Mouse (Mus musculus) limb, embryonic 13.5 days (tissue): ENCODE data around the gene Slc10a2. TPM values are rescaled to one million over a fixed set of nuclear protein-coding genes. Genes with fewer than 3 reads are reported as not detected.
"Not testable (repeated sequence)": the region's sequence is repeated elsewhere in the genome, so short reads cannot be mapped to it uniquely, and the experiment has no call there.

Experiments used
- ATAC-seq: fragments of 200-750 bp; cut with Nextera tagmentation; 2 replicates; pipeline ENCODE4 v1.8.0; 2017; ENCODE audit warnings: low read depth, moderate number of reproducible peaks, moderate TSS enrichment; ENCODE audit not compliant: low FRiP score
- H3K27ac ChIP-seq: fragments of 300-500 bp; sonication (generic); 2 replicates; pipeline ENCODE4 v1.5.1; 2015; ENCODE audit warnings: inconsistent platforms, mild to moderate bottlenecking, moderate library complexity
- H3K27me3 ChIP-seq: fragments of 300-500 bp; sonication (generic); 2 replicates; pipeline ENCODE4 v1.6.1; 2015; ENCODE audit warnings: mild to moderate bottlenecking, inconsistent platforms
- H3K36me3 ChIP-seq: fragments of 300-500 bp; sonication (generic); 2 replicates; pipeline ENCODE4 v1.6.1; 2015; ENCODE audit warnings: inconsistent platforms, mild to moderate bottlenecking, moderate library complexity
- H3K4me1 ChIP-seq: fragments of 300-500 bp; sonication (generic); 2 replicates; pipeline ENCODE4 v1.6.1; 2015; ENCODE audit warnings: inconsistent platforms
- H3K4me2 ChIP-seq: fragments of 300-500 bp; sonication (generic); replicated peaks from 2 replicates; pipeline ENCODE4 v1.6.1; 2015; ENCODE audit warnings: inconsistent platforms, mild to moderate bottlenecking, moderate library complexity
- H3K4me3 ChIP-seq: fragments of 300-500 bp; sonication (generic); 2 replicates; pipeline ENCODE4 v1.5.1; 2015; ENCODE audit warnings: moderate library complexity, mild to moderate bottlenecking, inconsistent platforms
- H3K9ac ChIP-seq: fragments of 300-500 bp; sonication (generic); 2 replicates; pipeline ENCODE4 v1.6.1; 2015; ENCODE audit warnings: mild to moderate bottlenecking, inconsistent platforms
- H3K9me3 ChIP-seq: fragments of 300-500 bp; sonication (generic); 2 replicates; pipeline ENCODE4 v1.6.1; 2016; ENCODE audit warnings: inconsistent platforms
- whole genome bisulfite sequencing: fragments of 180-500 bp; shearing (Covaris S2); methylation state at CpG from one replicate; pipeline ENCODE4 v1.1.7; 2015; 5-methylcytosine and 5-hydroxymethylcytosine counted together
- polyA plus RNA-seq: library from polyadenylated mRNA; unstranded; fragments of >200 nt; fragmentation: Nextera tagmentation; extraction: Ambion mirVana; gene quantifications from 2 replicates; pipeline ENCODE4 v1.2.1, GENCODE M21; 2015

The Slc10a2 gene
- polyA plus RNA-seq = not detected in 2 replicates

GRCm38 (mm10) chr8:5105186-5105585 is at the start of gene Slc10a2:
Slc10a2 (minus strand) TSS chr8:5105351.
- H3K4me2 ChIP-seq = no peak within 1 kb of the TSS
- H3K9me3 ChIP-seq = no peaks in the 10 kb centered on the region
- no peaks in the 10 kb centered on the region for H3K36me3 ChIP-seq
- no peak within 1 kb of the TSS for H3K4me3 ChIP-seq
- H3K27me3 ChIP-seq = no peaks in the 10 kb centered on the region
- WGBS = 28% methylated on average over 5 of the region's 5 CpGs
- ATAC-seq = no peak
- H3K27ac ChIP-seq = no peak within 1 kb of the TSS
- H3K9ac ChIP-seq = no peak within 1 kb of the TSS
- H3K4me1 ChIP-seq = no peaks in the 10 kb centered on the region

- Histone ChIP-seq H3K4me1 (no peaks in the 10 kb centered on the region), H3K27me3 (no peaks in the 10 kb centered on the region), H3K4me3 (no peak overlapping the region), H3K9me3 (no peaks in the 10 kb centered on the region), H3K36me3 (no peaks in the 10 kb centered on the region), H3K9ac (no peak overlapping the region), H3K4me2 (no peak overlapping the region), H3K27ac (no peak overlapping the region)
- WGBS = 81% methylated on average over 2 of the region's 2 CpGs
- ATAC-seq = no peak
Observed at GRCm38 (mm10) chr8:5129322-5129829, 24.2 kb upstream of the Slc10a2 start.

- H3K36me3 ChIP-seq = no peaks in the 10 kb centered on the region
- ATAC-seq = no peak
- no peak overlapping the region for H3K4me2 ChIP-seq
- H3K9me3 ChIP-seq = no peaks in the 10 kb centered on the region
- H3K27me3 ChIP-seq = no peaks in the 10 kb centered on the region
- H3K4me3 ChIP-seq = no peak overlapping the region
- WGBS = 57% methylated on average over 5 of the region's 5 CpGs
- no peak overlapping the region for H3K9ac ChIP-seq
- H3K27ac ChIP-seq = no peak overlapping the region
- H3K4me1 ChIP-seq = no peaks in the 10 kb centered on the region
Observed at GRCm38 (mm10) chr8:5106855-5107254, 1.7 kb upstream of the Slc10a2 start.

GRCm38 (mm10) chr8:5095392-5095791 is 9.8 kb downstream of the Slc10a2 start:
- ATAC-seq = no peak
- H3K4me2 ChIP-seq = no peak overlapping the region
- 88% methylated on average over 4 of the region's 4 CpGs for WGBS
- no peaks in the 10 kb centered on the region for H3K36me3 ChIP-seq
- no peaks in the 10 kb centered on the region for H3K9me3 ChIP-seq
- no peaks in the 10 kb centered on the region for H3K27me3 ChIP-seq
- H3K9ac ChIP-seq = no peak overlapping the region
- H3K27ac ChIP-seq = no peak overlapping the region
- no peaks in the 10 kb centered on the region for H3K4me1 ChIP-seq
- no peak overlapping the region for H3K4me3 ChIP-seq

- not testable (repeated sequence) for H3K9ac ChIP-seq, H3K27me3 ChIP-seq, H3K4me2 ChIP-seq, H3K4me1 ChIP-seq, H3K9me3 ChIP-seq, H3K27ac ChIP-seq, H3K4me3 ChIP-seq, H3K36me3 ChIP-seq, ATAC-seq
Observed at GRCm38 (mm10) chr8:5093991-5094390, 11.2 kb downstream of the Slc10a2 start.

- H3K9ac ChIP-seq = no peak overlapping the region
- 88% methylated on average over 3 of the region's 3 CpGs for WGBS
- H3K36me3 ChIP-seq = no peaks in the 10 kb centered on the region
- H3K27me3 ChIP-seq = no peaks in the 10 kb centered on the region
- no peak overlapping the region for H3K4me2 ChIP-seq
- ATAC-seq = no peak
- no peaks in the 10 kb centered on the region for H3K9me3 ChIP-seq
- no peak overlapping the region for H3K27ac ChIP-seq
- no peak overlapping the region for H3K4me3 ChIP-seq
- no peaks in the 10 kb centered on the region for H3K4me1 ChIP-seq
Observed at GRCm38 (mm10) chr8:5073654-5074293, 31.4 kb downstream of the Slc10a2 start.

GRCm38 (mm10) chr8:5058888-5059287 is 46.3 kb downstream of the Slc10a2 start:
- Histone ChIP-seq H3K4me2 (no peak overlapping the region), H3K9ac (no peak overlapping the region), H3K4me3 (no peak overlapping the region), H3K27ac (no peak overlapping the region), H3K4me1 (no peaks in the 10 kb centered on the region), H3K9me3 (no peaks in the 10 kb centered on the region), H3K27me3 (no peaks in the 10 kb centered on the region), H3K36me3 (no peaks in the 10 kb centered on the region)
- ATAC-seq = 0 out of 2 replicates have a peak, but pooled peaks have one; percentile 51
- WGBS = 65% methylated on average over 1 of the region's 1 CpGs

GRCm38 (mm10) chr8:5044361-5044900 is 60.7 kb downstream of the Slc10a2 start:
- H3K36me3 ChIP-seq, H3K9me3 ChIP-seq, H3K4me3 ChIP-seq, ATAC-seq, H3K4me1 ChIP-seq, H3K27ac ChIP-seq, H3K9ac ChIP-seq, H3K27me3 ChIP-seq, H3K4me2 ChIP-seq: not testable (repeated sequence)
- 83% methylated on average over 6 of the region's 6 CpGs for WGBS

GRCm38 (mm10) chr8:5038811-5039561 is 66.2 kb downstream of the Slc10a2 start:
- Histone ChIP-seq H3K9ac (no peak overlapping the region), H3K9me3 (no peaks in the 10 kb centered on the region), H3K36me3 (no peaks in the 10 kb centered on the region), H3K27me3 (peaks cover 6% of the 10 kb centered on the region), H3K4me3 (no peak overlapping the region), H3K27ac (no peak overlapping the region), H3K4me1 (peaks cover 6% of the 10 kb centered on the region), H3K4me2 (no peak overlapping the region)
- 25% methylated on average over 4 of the region's 4 CpGs for WGBS
- peak; percentile 51; the same call in 1 of the 2 replicates for ATAC-seq
